Mouse (Mus musculus) liver, embryonic 13.5 days (tissue): ENCODE data around the gene Arrb1. TPM values are rescaled to one million over a fixed set of nuclear protein-coding genes. Genes with fewer than 3 reads are reported as not detected.
A peak's percentile ranks its signal among the peaks of the same experiment; 100 is the strongest.

Experiments used
- ATAC-seq: fragments of 200-750 bp; cut with Nextera tagmentation; 2 replicates; pipeline ENCODE4 v1.8.0; 2017; ENCODE audit warnings: low read depth, mild to moderate bottlenecking, moderate number of reproducible peaks, moderate library complexity
- DNase-seq: peaks from one replicate; pipeline ENCODE4 v3.0.0; 2022
- H3K27ac ChIP-seq: fragments of 300-500 bp; sonication (generic); 2 replicates; pipeline ENCODE4 v1.5.1; 2015; ENCODE audit warnings: moderate library complexity, mild to moderate bottlenecking, inconsistent platforms
- H3K27me3 ChIP-seq: fragments of 300-500 bp; sonication (generic); 2 replicates; pipeline ENCODE4 v1.6.1; 2015; ENCODE audit warnings: mild to moderate bottlenecking, inconsistent platforms
- H3K36me3 ChIP-seq: fragments of 300-500 bp; sonication (generic); 2 replicates; pipeline ENCODE4 v1.6.1; 2015; ENCODE audit warnings: mild to moderate bottlenecking, inconsistent platforms
- H3K4me1 ChIP-seq: fragments of 300-500 bp; sonication (generic); replicated peaks from 2 replicates; pipeline ENCODE4 v1.6.1; 2015; ENCODE audit warnings: inconsistent platforms
- H3K4me2 ChIP-seq: fragments of 300-500 bp; sonication (generic); 2 replicates; pipeline ENCODE4 v1.6.1; 2015; ENCODE audit warnings: inconsistent platforms, mild to moderate bottlenecking, moderate library complexity
- H3K4me3 ChIP-seq: fragments of 300-500 bp; sonication (generic); replicated peaks from 2 replicates; pipeline ENCODE4 v1.5.1; 2015; ENCODE audit warnings: mild to moderate bottlenecking, inconsistent platforms
- H3K9ac ChIP-seq: fragments of 300-500 bp; sonication (generic); 2 replicates; pipeline ENCODE4 v1.6.1; 2015; ENCODE audit warnings: mild to moderate bottlenecking, inconsistent platforms
- H3K9me3 ChIP-seq: fragments of 300-500 bp; sonication (generic); replicated peaks from 2 replicates; pipeline ENCODE4 v1.6.1; 2016; ENCODE audit warnings: inconsistent platforms
- WGBS: fragments of 180-500 bp; shearing (Covaris S2); methylation state at CpG from one replicate; pipeline ENCODE4 v1.1.7; 2015; ENCODE audit not compliant: insufficient replicate concordance; 5-methylcytosine and 5-hydroxymethylcytosine counted together
- polyA plus RNA-seq: library from polyadenylated mRNA; unstranded; fragments of >200 nt; fragmentation: Nextera tagmentation; extraction: Ambion mirVana; gene quantifications from 2 replicates; pipeline ENCODE4 v1.2.1, GENCODE M21; 2015

Arrb1 gene
- polyA plus RNA-seq, 1 experiment from 2014 or later = 96.5 TPM

DNA sequence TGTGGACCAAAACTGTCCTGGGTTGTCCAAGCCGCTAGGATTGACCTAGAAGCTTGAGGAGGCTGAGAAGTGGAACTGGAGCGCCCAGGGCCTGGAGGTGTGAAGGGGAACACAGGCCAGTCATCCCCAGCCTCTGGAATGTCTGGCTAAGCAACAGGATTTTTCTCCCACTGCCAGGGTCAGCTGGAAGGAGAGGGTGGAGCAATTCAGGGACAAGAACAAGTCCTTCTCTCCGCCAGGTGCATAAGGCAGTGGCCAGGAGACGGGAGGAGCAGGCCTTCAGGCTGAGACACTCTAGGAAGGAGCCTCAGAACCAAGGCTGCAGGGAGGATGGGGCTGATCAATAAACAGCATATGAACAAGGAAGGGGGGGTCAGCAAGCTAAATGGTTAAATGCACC lies 3.2 kb downstream of the Arrb1 start:
- Histone ChIP-seq H3K27ac (peak overlapping the region; percentile 97), H3K4me2 (peak overlapping the region; percentile 96; the same call in 1 of the 2 replicates)

DNA sequence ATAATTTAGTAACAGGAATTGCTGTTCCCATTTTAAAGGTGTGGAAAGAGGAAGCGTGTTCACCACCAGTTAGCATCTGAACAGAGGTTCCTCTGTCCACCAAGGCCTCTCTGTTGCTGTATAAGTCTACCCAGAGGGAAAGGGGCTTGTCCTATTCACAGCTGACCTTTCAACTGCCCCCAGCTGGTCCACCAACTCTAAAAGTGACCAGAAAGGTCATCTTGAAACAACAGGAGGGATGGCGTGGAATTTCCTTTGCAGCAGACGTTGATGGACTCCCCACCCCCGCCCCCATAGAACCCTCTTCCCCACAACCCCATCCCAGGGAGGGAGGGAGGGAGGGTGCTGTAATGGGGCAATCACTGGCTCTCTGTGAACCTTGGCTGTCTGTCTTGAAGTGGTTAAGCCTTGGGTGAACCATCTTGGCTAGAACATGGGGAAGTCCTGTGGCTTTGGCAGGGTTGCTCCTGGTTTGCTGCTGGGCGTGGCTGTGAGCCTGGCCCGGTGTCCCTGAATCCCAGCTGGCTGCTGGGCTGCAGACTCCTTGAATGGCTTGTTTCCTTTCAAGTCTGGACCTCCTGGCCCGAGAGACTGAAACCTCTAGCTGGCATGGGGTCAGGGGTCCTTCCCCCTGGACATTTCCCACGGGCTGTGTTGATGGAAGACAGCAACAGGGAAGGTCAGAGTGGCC lies 4.1 kb downstream of the Arrb1 start:
- DNase-seq (no peak), ATAC-seq (no peak)
- Histone ChIP-seq H3K27me3 (no peaks in the 10 kb centered on the region), H3K4me1 (peaks cover 86% of the 10 kb centered on the region), H3K4me3 (no peak overlapping the region), H3K36me3 (peaks cover 6% of the 10 kb centered on the region), H3K9me3 (no peaks in the 10 kb centered on the region), H3K4me2 (peak overlapping the region; percentile 24), H3K27ac (peak overlapping the region; percentile 70), H3K9ac (peak overlapping the region; percentile 99)
- 30% methylated on average over 8 of the region's 8 CpGs for WGBS

More for the DNA sequence above, 3.2 kb downstream of the Arrb1 start:
- peaks cover 89% of the 10 kb centered on the region for H3K4me1 ChIP-seq
- H3K27me3 ChIP-seq = no peaks in the 10 kb centered on the region
- no peaks in the 10 kb centered on the region for H3K9me3 ChIP-seq
- no peak overlapping the region for H3K4me3 ChIP-seq
- peak overlapping the region; percentile 99 for H3K9ac ChIP-seq
- DNase-seq (no peak), ATAC-seq (no peak)
- WGBS = 77% methylated on average over 4 of the region's 4 CpGs
- peaks cover 4% of the 10 kb centered on the region for H3K36me3 ChIP-seq

GRCm38 (mm10) chr7:99540016-99540415 lies 4.8 kb downstream of the Arrb1 start:
- H3K27ac ChIP-seq = peak overlapping the region; percentile 70
- peak overlapping the region; percentile 24; the same call in 1 of the 2 replicates for H3K4me2 ChIP-seq
- ATAC-seq (no peak), DNase-seq (no peak)
- 83% methylated on average over 2 of the region's 2 CpGs for WGBS
- no peaks in the 10 kb centered on the region for H3K27me3 ChIP-seq
- peaks cover 86% of the 10 kb centered on the region for H3K4me1 ChIP-seq
- H3K9me3 ChIP-seq = no peaks in the 10 kb centered on the region
- peak overlapping the region; percentile 49; the same call in 1 of the 2 replicates for H3K9ac ChIP-seq
- H3K36me3 ChIP-seq = peaks cover 13% of the 10 kb centered on the region
- no peak overlapping the region for H3K4me3 ChIP-seq

DNA sequence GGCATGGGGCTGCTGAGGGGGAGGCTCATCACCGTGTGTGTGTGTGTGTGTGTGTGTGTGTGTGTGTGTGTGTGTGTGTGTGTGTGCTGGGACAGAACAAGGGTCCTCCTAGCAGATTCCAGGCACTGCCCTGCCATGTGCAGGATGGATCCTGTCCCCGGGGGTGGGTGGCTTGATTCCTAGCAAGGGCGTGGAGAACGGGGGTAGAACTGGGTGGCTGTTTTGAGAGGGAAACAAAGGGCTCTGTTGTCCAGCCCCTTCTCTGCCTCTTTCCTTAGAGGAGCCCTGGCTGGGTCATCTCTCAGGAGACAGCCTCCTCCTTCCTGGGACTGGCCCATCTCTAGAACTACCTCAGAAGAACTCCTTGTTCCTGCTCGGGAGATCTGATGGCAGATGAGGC lies 5.9 kb downstream of the Arrb1 start:
- H3K4me1 ChIP-seq = peaks cover 88% of the 10 kb centered on the region
- H3K9ac ChIP-seq = no peak overlapping the region

GRCm38 (mm10) chr7:99544272-99544671 lies 9.0 kb downstream of the Arrb1 start:
- no peaks in the 10 kb centered on the region for H3K27me3 ChIP-seq
- peaks cover 81% of the 10 kb centered on the region for H3K4me1 ChIP-seq
- WGBS = 55% methylated on average over 6 of the region's 6 CpGs
- DNase-seq = no peak
- H3K4me3 ChIP-seq = no peak overlapping the region
- no peak overlapping the region for H3K9ac ChIP-seq
- no peak overlapping the region for H3K4me2 ChIP-seq
- H3K27ac ChIP-seq = peak overlapping the region; percentile 88
- peaks cover 31% of the 10 kb centered on the region for H3K36me3 ChIP-seq
- no peaks in the 10 kb centered on the region for H3K9me3 ChIP-seq
- ATAC-seq = no peak

More for the DNA sequence above, 5.9 kb downstream of the Arrb1 start:
- Histone ChIP-seq H3K9me3 (no peaks in the 10 kb centered on the region), H3K27ac (no peak overlapping the region), H3K4me2 (no peak overlapping the region), H3K27me3 (no peaks in the 10 kb centered on the region), H3K36me3 (peaks cover 25% of the 10 kb centered on the region), H3K4me3 (no peak overlapping the region)
- DNase-seq = no peak
- WGBS = 62% methylated on average over 5 of the region's 5 CpGs
- no peak for ATAC-seq

- H3K9ac ChIP-seq = peak overlapping the region; percentile 7
- H3K27ac ChIP-seq = peak overlapping the region; percentile 88
- WGBS = 36% methylated on average over 10 of the region's 10 CpGs
- H3K4me1 ChIP-seq = peaks cover 66% of the 10 kb centered on the region
- no peak overlapping the region for H3K4me3 ChIP-seq
- H3K9me3 ChIP-seq = no peaks in the 10 kb centered on the region
- DNase-seq (no peak), ATAC-seq (peak; percentile 56)
- 0 out of 2 replicates have a peak overlapping the region, but pooled peaks have one; percentile 1 for H3K4me2 ChIP-seq
- peaks cover 50% of the 10 kb centered on the region for H3K36me3 ChIP-seq
- H3K27me3 ChIP-seq = no peaks in the 10 kb centered on the region
These were observed 10.8 kb downstream of the Arrb1 start for GRCm38 (mm10) chr7:99545885-99546745.

- H3K4me2 ChIP-seq = no peak overlapping the region
- no peak overlapping the region for H3K4me3 ChIP-seq
- no peaks in the 10 kb centered on the region for H3K9me3 ChIP-seq
- DNase-seq = no peak
- H3K9ac ChIP-seq = no peak overlapping the region
- H3K27ac ChIP-seq = peak overlapping the region; percentile 88
- peaks cover 61% of the 10 kb centered on the region for H3K4me1 ChIP-seq
- H3K27me3 ChIP-seq = no peaks in the 10 kb centered on the region
- WGBS = 51% methylated on average over 10 of the region's 11 CpGs
- peaks cover 58% of the 10 kb centered on the region for H3K36me3 ChIP-seq
- peak; percentile 34; the same call in 1 of the 2 replicates for ATAC-seq
These were observed 12.6 kb downstream of the Arrb1 start for GRCm38 (mm10) chr7:99547584-99548487.

GRCm38 (mm10) chr7:99549668-99550067 lies 14.4 kb downstream of the Arrb1 start:
- Histone ChIP-seq H3K9ac (no peak overlapping the region), H3K9me3 (no peaks in the 10 kb centered on the region), H3K27me3 (no peaks in the 10 kb centered on the region), H3K4me2 (no peak overlapping the region), H3K4me3 (no peak overlapping the region), H3K36me3 (peaks cover 56% of the 10 kb centered on the region), H3K4me1 (peaks cover 66% of the 10 kb centered on the region), H3K27ac (0 out of 2 replicates have a peak overlapping the region, but pooled peaks have one; percentile 7)
- ATAC-seq (no peak), DNase-seq (no peak)
- 83% methylated on average over 5 of the region's 5 CpGs for WGBS

DNA sequence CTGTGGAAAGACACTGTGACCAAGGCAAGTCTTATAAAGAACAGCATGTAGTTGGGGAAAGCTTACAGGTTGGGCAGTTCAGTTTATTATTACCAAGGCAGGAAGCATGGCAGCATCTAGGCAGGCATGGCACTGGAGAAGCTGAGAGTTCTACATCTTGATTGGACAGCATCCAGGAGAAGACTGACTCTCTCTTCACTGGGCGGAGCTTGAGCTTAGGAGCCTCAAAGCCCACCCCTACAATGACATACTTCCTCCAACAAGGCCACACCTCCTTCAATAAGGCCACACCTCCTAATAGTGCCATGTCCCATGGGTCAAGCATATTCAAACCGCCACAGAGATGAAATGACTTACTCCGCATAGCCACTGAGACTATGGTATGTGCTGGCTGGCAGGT lies 16.4 kb downstream of the Arrb1 start:
- Histone ChIP-seq H3K4me2 (no peak overlapping the region), H3K27me3 (no peaks in the 10 kb centered on the region), H3K4me3 (no peak overlapping the region), H3K9me3 (no peaks in the 10 kb centered on the region), H3K4me1 (peaks cover 56% of the 10 kb centered on the region), H3K27ac (no peak overlapping the region), H3K36me3 (peaks cover 41% of the 10 kb centered on the region), H3K9ac (no peak overlapping the region)
- ATAC-seq (no peak), DNase-seq (no peak)
- 90% methylated on average over 3 of the region's 3 CpGs for WGBS

GRCm38 (mm10) chr7:99553222-99553884 lies 18.1 kb downstream of the Arrb1 start:
- Histone ChIP-seq H3K27ac (0 out of 2 replicates have a peak overlapping the region, but pooled peaks have one; percentile 15), H3K4me2 (no peak overlapping the region), H3K4me1 (peaks cover 45% of the 10 kb centered on the region), H3K9me3 (no peaks in the 10 kb centered on the region), H3K36me3 (peaks cover 41% of the 10 kb centered on the region), H3K9ac (no peak overlapping the region), H3K27me3 (no peaks in the 10 kb centered on the region), H3K4me3 (no peak overlapping the region)
- 63% methylated on average over 9 of the region's 9 CpGs for WGBS
- ATAC-seq (no peak), DNase-seq (no peak)
